Mouse (Mus musculus) lung, adult 2 months (tissue): ENCODE data around the gene Slc6a3.

Source experiments
- CTCF ChIP-seq: fragments of 200-500 bp; IDR thresholded peaks from 2 replicates; pipeline ENCODE4 v1.5.1; 2011; ENCODE audit warnings: mild to moderate bottlenecking, low read length, control low read depth; ENCODE audit not compliant: insufficient read depth
- POLR2A ChIP-seq: fragments of 200-500 bp; IDR thresholded peaks from 2 replicates; pipeline ENCODE4 v1.6.1; 2011; ENCODE audit warnings: low read depth, mild to moderate bottlenecking, control low read depth, low read length, borderline replicate concordance; ENCODE audit errors: extremely low read depth

DNA sequence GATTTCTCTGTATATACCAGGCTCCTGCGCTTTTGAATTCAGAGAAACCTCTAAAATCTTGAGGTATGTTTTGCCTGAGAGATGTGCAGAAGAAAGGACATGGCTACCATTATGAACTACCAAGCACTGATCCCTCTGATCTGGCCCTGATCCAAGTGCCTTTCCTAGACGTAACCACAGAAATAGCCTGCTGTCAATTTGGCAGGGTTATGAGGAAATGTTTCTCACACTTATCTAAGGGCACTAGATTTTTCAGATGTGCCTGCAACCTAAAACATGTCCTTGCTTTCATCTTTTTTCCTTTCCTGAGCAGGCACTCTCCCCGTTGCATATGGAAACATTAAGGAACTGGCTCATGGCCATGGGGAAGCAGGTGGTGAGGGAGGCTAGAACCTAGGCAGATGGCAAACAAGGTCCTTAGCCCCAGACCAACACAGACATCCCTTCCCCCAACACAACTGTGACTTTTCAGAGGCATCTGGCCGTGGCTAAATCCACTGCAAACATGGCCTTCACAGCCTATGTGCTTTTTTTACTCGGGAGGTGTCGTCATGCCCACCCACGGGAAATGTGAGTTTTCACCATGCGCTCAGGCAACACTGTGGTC, 45.9 kb upstream of the Slc6a3 start:
- TF ChIP-seq CTCF (no peak), POLR2A (no peak)
